Mouse (Mus musculus): ENCODE results near the gene Cep295nl.

Gene Cep295nl

DNA sequence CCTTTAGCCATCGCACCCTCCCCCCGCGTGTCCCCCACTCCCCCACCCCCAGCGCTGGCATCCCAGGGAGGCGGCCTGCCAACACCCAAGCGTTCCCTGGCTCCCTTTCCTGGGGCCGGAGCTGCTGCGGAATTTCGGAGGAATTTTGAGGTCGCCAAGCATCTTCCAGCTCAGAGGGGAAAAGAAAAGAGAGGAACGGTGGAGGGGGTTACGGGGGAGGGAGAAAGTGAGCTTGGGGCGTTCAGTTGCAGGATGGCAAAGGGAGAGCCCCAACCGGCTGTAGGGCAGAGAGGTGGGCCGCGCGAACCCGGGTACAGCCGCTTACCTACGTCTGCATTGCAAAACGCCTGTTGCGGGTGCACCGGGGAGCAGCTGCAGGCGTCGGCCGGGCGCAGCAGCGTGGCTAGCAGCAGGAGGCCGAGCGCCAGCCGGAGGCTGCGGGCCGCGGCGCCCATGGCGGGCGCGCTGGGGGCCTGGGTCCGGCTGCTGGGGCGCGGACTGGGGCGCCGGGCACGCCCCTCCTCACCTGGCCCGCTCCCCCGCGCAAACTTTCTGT is 12.4 kb upstream of the Cep295nl start:
- peak; percentile 68 for DNase-seq

- DNase-seq, result no peak
Measured at GRCm38 (mm10) chr11:118349494-118349893, 7.2 kb upstream of the Cep295nl start.

- peak; percentile 80 for DNase-seq
Measured at GRCm38 (mm10) chr11:118348877-118349276, 6.6 kb upstream of the Cep295nl start.

GRCm38 (mm10) chr11:118348419-118348818 is 6.1 kb upstream of the Cep295nl start:
- DNase-seq, result no peak

GRCm38 (mm10) chr11:118347911-118348310 is 5.6 kb upstream of the Cep295nl start:
- no peak for DNase-seq

DNA sequence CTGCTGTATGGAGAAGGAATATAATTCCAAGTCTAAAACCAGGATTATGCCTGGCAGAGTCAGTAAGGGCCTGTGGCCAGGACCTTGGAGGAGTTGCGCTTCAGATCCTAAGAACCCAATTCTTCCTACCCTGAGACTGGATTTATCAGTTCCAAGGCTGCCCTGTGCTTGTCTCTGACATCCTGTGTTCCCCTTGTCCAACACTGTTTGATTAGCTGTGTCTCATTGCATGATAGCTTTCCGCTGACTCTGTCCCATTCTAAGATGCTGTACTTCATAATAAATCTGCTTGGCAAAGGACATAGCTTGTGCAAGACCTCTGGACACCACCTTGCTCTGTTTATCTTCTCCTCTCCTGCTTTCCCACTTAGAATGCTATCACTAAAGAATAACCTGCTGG is 5.1 kb upstream of the Cep295nl start:
- DNase-seq, result no peak

DNA sequence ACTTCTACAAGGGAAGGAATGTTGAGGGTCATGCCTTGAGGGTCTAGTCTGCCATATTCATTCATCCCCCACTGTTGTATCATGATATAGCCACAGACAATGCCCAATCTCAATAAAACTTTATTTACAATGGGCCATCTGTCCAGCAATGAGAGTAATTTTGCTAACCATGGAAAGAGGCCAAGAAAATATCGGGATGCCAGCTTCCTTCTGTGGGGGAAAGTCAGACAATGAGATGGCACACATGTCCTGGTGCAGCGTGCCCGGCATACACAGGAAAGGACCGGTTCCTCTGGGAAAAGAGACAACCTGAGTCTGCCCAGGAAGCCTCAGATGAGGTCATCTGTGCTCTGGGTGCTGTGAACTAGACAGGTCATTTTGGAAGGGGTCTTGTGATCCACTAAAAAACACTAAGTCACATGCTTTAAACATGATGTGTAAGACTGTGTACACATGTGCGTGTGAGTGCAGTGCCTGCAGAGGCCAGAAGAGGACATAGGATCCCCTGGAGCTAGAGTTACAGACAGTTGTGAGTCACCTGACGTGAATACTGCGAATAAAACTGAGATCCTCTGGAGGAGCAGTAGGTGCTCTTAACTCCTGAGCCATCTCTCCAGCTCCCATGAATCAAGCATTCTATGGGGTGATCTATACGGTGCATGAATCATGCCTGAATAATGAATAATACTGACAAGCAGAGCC is 4.2 kb upstream of the Cep295nl start:
- DNase-seq, result no peak

DNA sequence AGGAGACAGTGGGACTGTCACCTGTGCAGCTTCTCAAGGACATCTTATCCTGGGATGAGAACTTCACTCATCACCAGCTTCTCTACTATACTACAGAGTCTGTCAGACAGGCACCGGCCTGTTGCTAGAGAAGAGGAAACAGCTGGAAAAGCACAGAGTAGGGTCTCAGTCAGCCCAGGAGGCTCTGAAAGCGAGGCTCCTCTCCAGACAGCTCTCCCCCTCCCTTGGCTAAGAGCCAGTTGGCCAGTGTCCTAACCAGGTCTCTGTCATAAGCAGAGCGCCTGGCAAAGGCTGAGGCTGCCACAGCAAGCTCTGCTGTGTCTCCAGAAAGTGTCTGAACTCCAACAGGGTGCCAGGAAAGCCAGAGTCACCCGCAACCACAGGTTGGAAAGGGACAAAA is 3.4 kb upstream of the Cep295nl start:
- DNase-seq, result peak; percentile 44

DNA sequence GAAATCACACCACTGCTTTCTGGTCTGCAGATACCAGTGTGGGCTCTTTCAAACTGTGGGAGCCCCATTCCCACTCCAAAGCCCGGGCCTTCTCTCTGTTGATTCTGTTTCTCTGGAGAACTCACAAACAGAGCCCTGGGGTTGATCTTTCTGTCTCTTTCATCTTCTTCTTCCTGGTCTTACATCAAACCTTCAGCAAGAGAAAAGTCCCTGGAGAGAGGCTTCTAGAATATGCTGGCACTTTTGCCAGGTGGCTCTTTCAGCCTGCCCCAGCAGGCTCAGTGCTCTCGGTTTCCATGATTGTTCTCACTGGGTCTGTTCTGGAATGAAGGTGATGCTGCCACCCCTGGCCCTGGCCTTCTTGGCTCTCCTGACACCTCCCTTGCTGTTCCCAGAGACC is 1.3 kb upstream of the Cep295nl start:
- DNase-seq, result no peak

DNA sequence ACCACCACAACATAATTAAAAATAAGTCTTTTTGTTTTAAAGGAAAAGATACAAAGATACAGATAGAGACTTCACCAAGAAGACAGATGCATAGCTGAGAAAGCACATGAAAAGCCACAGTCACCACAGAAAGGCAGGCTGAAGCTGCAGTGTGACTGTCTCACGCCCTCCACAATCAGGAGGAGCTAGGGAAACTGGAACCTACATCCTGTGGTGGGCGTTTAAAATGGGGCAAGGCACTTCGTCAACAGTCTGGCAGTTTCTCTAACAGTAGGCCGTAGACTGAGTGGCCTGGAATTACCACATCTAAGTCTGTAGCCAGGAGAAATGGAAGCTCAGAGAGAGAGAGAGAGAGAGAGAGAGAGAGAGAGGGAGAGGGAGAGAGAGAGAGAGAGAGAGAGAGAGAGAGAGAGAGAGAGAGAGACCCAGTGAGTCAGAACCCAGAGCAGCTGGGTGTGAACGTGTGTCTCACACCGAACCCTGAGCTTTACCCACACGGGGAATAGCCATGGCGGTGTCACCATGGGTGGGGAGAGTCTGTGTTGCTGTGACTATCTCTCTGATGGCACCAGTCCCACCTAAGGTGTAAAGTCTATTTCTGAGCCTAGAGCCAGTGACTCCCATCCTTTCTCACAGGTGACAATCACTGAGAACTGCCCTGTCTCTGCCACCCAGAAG is 4.7 kb downstream of the Cep295nl start:
- no peak for DNase-seq

DNA sequence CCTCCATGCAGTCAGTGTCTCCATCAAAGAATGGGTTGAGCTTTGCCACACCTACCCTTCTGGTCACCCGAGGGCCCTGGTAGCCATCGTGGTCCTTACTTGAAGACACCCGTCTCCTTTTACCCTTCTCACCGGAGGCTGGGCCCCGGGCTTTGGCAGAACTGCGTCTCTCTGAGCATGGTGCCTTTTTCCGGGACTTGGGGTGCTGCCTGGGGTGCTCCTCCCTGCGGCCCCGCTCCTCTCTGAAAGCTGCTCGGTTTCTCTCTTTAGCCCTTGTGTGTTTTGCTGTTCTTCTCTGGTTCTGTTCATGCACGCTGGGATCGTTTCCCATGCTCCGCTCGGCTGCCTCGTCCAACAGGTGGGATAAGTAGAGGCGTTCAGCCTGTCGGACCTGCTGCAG is 8.9 kb downstream of the Cep295nl start:
- DNase-seq, result no peak

DNA sequence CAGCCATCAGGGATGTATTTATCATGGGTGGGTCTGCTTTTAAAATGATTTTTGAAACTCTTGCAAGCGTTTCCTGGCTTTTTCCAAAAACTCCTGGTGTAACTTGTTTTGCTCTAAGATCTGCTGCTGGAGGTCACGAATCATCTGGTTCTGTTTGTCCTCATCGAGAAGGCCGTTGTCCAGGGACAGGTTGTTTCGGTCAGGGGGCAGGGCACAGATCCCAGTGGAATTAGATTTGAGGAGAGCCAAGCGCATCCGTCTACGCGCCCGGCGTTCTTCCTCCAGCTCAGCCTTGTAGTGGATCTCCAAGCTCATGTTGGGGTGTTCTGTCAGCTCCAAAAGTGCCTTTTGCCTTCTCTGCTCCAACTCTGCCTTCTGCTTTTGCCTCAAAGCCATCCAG is 9.9 kb downstream of the Cep295nl start:
- no peak for DNase-seq

GRCm38 (mm10) chr11:118330777-118331176 is 11.5 kb downstream of the Cep295nl start:
- no peak for DNase-seq

DNA sequence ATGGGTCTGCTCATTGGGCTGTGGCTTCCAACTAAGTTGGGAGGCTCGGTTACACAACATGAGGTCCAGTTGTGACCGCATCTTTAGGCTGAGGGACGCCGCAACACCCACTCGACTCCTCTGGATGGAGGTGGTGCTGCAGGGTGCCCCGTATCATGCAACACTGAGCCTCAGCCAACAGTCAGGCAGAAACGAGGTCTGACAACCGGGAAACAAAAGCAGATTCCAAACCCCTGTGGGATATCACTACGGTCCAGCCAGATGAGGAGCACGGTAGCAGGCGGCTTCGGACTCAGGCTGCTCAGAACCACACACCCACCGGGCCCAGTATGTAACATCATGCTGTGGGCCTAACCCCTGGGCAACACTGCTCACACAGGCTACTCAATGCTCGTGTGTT is 11.9 kb downstream of the Cep295nl start:
- no peak for DNase-seq

DNA sequence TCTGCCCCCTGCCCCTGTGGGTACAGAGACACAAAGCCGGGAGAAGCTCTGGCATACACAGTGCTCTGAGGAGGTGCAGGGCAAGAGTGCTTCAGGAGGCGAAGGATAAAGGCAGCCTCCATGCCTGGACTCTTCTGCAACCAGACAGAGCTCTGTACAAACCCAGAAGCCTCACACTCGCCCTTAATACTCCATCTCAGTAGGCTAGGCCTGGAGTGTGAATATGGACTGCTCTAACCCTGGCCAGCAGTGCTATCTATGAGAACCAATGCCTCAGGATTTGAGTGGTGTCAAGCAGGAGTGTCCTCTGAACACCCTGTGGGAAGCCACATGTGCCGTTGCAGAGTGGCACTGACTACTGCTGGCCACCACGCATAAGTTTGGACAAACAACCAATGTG is 13.4 kb downstream of the Cep295nl start:
- no peak for DNase-seq

DNA sequence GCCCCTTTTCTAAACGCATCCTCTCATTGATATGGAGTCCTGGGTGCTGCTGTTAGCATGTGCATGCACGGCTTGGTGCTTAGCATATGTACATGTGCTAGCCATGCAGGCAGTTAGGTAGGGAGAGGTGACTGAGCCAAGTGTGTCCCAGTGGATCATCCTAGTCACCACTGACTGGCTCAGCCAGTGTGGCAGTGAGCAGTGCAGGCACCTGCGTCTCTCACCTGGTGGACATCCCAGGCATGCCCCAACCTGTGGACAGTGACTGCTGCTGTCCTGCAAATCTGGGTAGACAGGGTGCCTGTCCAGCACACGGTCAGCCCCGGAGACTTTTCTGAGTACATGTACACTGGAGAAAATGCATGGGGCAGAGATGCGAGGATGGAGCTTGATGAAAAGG is 13.8 kb downstream of the Cep295nl start:
- no peak for DNase-seq

- DNase-seq, result peak; percentile 69
Measured at GRCm38 (mm10) chr11:118326991-118327971, 15.0 kb downstream of the Cep295nl start.

- DNase-seq, result no peak
Measured at GRCm38 (mm10) chr11:118326491-118326890, 15.8 kb downstream of the Cep295nl start.

GRCm38 (mm10) chr11:118324541-118324940 is 17.8 kb downstream of the Cep295nl start:
- no peak for DNase-seq

DNA sequence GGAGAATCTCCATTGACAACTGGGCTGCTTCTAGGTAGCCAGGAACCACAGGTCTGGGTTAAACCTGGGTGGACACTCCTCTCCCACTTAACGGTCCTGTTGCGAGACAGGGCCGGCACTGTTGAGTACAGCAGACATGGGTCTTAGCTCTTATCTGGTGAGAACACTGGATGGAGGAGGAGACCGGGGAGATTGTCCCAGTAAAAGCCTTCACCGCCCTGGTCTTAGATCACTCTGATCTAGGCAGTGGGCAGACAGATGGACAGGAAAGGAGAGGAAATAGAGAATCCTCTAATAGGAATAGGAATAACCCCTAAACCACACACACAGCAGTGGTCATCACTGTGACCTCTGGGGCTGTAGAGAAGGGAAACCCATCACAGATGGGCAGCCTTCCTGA is 18.3 kb downstream of the Cep295nl start:
- no peak for DNase-seq

DNA sequence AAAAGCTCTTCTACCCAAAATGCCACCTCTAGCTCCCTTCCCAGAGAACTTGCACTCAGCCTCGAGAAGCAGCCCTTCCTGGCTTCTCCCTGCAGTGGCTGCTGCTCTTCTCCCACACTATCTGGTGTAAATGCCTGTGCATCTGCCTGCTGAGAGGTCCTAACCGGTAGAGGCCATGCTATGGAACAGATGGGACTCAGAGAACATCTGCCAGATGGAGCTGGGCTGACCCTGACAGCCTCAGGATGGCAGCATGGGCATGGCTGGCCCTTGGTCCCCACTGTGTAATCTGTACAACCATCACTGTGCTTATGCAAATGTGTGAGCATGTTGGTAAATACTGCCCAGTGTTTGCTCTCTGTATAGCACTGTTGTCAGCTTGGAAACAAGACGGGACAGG is 19.7 kb downstream of the Cep295nl start:
- no peak for DNase-seq

DNA sequence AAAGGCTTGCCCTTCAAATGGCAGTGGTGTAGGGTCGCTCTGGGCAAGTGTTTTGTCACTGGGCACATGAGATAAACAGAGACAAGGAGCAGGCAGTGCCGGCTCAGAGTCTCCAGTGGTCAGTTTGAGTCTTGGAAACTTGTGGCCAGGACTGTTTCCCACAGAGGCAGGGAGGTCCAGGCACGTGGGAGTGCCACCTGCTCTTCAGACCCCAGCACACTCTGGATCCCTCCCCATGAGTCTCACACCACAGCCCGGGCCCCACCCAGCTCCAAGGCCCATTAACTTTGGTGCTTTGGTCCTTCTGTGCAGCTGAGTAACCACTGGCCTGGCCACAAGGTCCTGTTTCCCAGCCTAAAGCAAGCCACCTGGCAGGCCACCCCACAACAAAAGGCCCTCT is 20.3 kb downstream of the Cep295nl start:
- DNase-seq, result no peak

DNA sequence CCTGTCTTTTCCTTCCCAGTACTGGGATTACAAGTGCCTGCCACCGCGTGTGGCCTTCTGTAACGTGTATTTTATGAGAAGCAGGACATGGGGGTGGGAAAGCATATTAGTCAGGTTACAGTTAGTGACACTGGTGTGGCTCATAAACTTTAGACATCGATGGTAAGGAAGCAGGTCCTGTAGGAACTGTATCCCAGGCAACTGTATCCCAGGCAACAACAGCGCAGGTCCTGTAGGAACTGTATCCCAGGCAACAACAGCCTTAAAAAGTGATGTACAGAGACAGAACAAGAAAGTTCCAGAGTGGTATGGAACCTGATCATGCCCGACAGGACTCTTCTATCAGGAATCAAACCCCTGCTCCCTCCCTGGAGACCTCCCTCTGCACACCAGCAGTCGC is 20.8 kb downstream of the Cep295nl start:
- no peak for DNase-seq
